Mouse (Mus musculus) kidney, adult 2 months (tissue): ENCODE measurements around the gene Hcls1. TPM values are rescaled to one million over a fixed set of nuclear protein-coding genes. Genes with fewer than 3 reads are reported as not detected.

Experiments
- DNase-seq: peaks from one replicate; pipeline ENCODE4 v3.0.0; 2021
- H3K27ac ChIP-seq: fragments of 200-500 bp; 2 replicates; pipeline ENCODE4 v1.5.1; 2012; ENCODE audit warnings: low read depth, low read length, control low read depth, inconsistent platforms; ENCODE audit not compliant: insufficient read depth
- H3K27me3 ChIP-seq: fragments of 200-500 bp; replicated peaks from 2 replicates; pipeline ENCODE4 v1.6.1; 2012; ENCODE audit warnings: mild to moderate bottlenecking, moderate library complexity, low read length, inconsistent platforms; ENCODE audit not compliant: control insufficient read depth, insufficient read depth
- H3K36me3 ChIP-seq: fragments of 200-500 bp; 2 replicates; pipeline ENCODE4 v1.6.1; 2012; ENCODE audit warnings: mild to moderate bottlenecking, moderate library complexity, low read length, inconsistent platforms; ENCODE audit not compliant: control insufficient read depth, insufficient read depth
- H3K4me1 ChIP-seq: fragments of 200-500 bp; 2 replicates; pipeline ENCODE4 v1.6.1; 2011; ENCODE audit warnings: low read length; ENCODE audit not compliant: control insufficient read depth, insufficient read depth
- H3K4me3 ChIP-seq: fragments of 200-500 bp; 2 replicates; pipeline ENCODE4 v1.5.1; 2011; ENCODE audit warnings: mild to moderate bottlenecking, low read depth, low read length, control low read depth; ENCODE audit not compliant: insufficient read depth
- CTCF ChIP-seq: fragments of 200-500 bp; conservative IDR thresholded peaks from 2 replicates; pipeline ENCODE4 v1.5.1; 2011; ENCODE audit warnings: low read depth, mild to moderate bottlenecking, control low read depth, low read length, moderate library complexity, mixed read lengths; ENCODE audit not compliant: insufficient read depth, insufficient read length
- POLR2A ChIP-seq: fragments of 200-500 bp; IDR thresholded peaks from one replicate; pipeline ENCODE4 v1.6.1; 2011; ENCODE audit warnings: low read depth, low read length, control low read depth
- WGBS: fragments of 180-500 bp; shearing (Covaris S2); methylation state at CpG from one replicate; pipeline ENCODE4 v1.1.7; 2018; 5-methylcytosine and 5-hydroxymethylcytosine counted together
- polyA plus RNA-seq: library from polyadenylated mRNA; depleted of rRNA; stranded (reverse); fragments of >200 nt; gene quantifications from 2 replicates; pipeline ENCODE4 v1.2.3, GENCODE M21; 2012

Gene Hcls1
- polyA plus RNA-seq, 1 experiment: 10.9 TPM

DNA sequence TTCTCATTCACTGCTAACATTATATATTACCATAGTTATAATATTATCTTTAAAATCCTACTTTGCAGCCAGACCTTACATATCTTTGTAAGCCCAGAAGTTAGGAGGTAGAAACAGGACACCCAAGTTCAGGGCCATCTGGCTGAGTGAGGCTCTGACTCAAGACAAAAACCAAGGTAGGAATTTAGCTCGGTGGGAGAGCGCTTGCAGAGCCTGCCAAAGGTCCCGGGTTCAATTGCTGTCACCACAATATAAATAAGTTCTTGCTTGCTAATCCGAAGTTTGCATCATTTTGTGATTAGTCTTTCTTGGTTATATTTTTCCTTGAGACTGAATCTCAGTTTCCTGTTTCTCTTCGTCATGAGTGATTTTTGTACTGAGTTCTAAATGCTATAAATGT, 31.6 kb upstream of the Hcls1 start:
- H3K27me3 ChIP-seq: no peaks in the 10 kb centered on the region
- no peak for DNase-seq
- peaks cover 14% of the 10 kb centered on the region for H3K36me3 ChIP-seq
- no peak for TF ChIP-seq CTCF
- no peak for TF ChIP-seq POLR2A
- 86% methylated on average over 5 of the region's 5 CpGs for whole genome bisulfite sequencing
- H3K4me3 ChIP-seq: no peak overlapping the region
- H3K4me1 ChIP-seq: no peaks in the 10 kb centered on the region
- H3K27ac ChIP-seq: no peak overlapping the region

GRCm38 (mm10) chr16:36911909-36912308, 22.9 kb upstream of the Hcls1 start:
- H3K4me3 ChIP-seq: no peak overlapping the region
- H3K27ac ChIP-seq: no peak overlapping the region
- TF ChIP-seq CTCF (no peak), POLR2A (no peak)
- no peaks in the 10 kb centered on the region for H3K27me3 ChIP-seq
- DNase-seq: no peak
- WGBS: 79% methylated on average over 10 of the region's 10 CpGs
- H3K36me3 ChIP-seq: peaks cover 6% of the 10 kb centered on the region
- peaks cover 3% of the 10 kb centered on the region; the same call in 1 of the 2 replicates for H3K4me1 ChIP-seq

GRCm38 (mm10) chr16:36912311-36912710, 22.5 kb upstream of the Hcls1 start:
- H3K36me3 ChIP-seq: peaks cover 6% of the 10 kb centered on the region

DNA sequence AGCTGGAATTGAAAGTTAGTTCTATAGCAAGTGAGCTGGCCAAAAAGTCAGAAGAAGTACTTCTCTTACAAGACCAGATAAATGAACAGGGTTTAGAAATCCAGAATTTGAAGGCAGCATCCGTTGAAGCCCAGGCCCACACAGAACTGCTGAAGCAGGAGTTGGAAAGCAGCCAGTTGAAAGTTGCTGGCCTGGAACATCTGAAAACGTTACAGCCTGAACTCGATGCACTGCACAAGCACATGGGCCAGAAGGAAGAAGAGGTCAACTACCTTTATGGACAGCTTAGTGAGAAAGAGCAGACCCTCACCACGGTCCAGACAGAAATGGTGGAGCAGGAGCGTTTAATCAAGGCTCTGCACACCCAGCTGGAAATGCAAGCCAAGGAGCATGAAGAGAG, 20.6 kb upstream of the Hcls1 start:
- Histone ChIP-seq H3K4me1 (peaks cover 3% of the 10 kb centered on the region; the same call in 1 of the 2 replicates), H3K27me3 (no peaks in the 10 kb centered on the region), H3K36me3 (peaks cover 6% of the 10 kb centered on the region), H3K27ac (no peak overlapping the region), H3K4me3 (no peak overlapping the region)
- TF ChIP-seq CTCF: no peak
- TF ChIP-seq POLR2A: no peak
- 30% methylated on average over 5 of the region's 5 CpGs for WGBS
- DNase-seq: peak; percentile 88

More at GRCm38 (mm10) chr16:36912311-36912710, 22.5 kb upstream of the Hcls1 start:
- TF ChIP-seq CTCF: no peak
- TF ChIP-seq POLR2A: no peak
- WGBS: 88% methylated on average over 13 of the region's 13 CpGs
- H3K4me1 ChIP-seq: peaks cover 3% of the 10 kb centered on the region; the same call in 1 of the 2 replicates
- DNase-seq: no peak
- no peak overlapping the region for H3K4me3 ChIP-seq
- no peak overlapping the region for H3K27ac ChIP-seq
- no peaks in the 10 kb centered on the region for H3K27me3 ChIP-seq

GRCm38 (mm10) chr16:36918505-36918904, 16.3 kb upstream of the Hcls1 start:
- H3K36me3 ChIP-seq: peaks cover 4% of the 10 kb centered on the region
- no peak overlapping the region for H3K27ac ChIP-seq
- H3K27me3 ChIP-seq: no peaks in the 10 kb centered on the region
- no peak for DNase-seq
- WGBS: 98% methylated on average over 10 of the region's 10 CpGs
- peaks cover 3% of the 10 kb centered on the region; the same call in 1 of the 2 replicates for H3K4me1 ChIP-seq
- H3K4me3 ChIP-seq: no peak overlapping the region
- no peak for TF ChIP-seq POLR2A
- no peak for TF ChIP-seq CTCF

DNA sequence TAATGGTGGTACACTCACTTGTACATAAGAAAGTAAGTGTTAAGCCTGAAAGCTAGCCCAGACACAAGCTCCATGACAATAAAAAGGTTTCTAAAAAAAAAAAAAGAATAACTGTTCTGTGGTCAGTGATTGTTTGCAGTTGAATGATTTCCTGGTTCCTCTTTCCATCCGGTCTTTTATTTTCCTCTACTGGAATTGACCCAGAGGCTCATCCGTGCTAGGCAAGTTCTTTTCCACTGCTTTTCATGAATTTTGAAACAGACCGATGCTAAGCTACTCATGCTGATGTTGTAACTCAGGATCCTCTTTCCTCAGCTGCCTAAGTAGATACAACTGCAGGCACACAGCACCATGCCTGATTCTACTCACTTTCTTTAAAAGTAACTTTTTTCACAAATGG, 14.4 kb upstream of the Hcls1 start:
- no peak for TF ChIP-seq POLR2A
- TF ChIP-seq CTCF: no peak
- WGBS: 59% methylated on average over 3 of the region's 3 CpGs
- no peak overlapping the region for H3K4me3 ChIP-seq
- peaks cover 4% of the 10 kb centered on the region for H3K36me3 ChIP-seq
- no peaks in the 10 kb centered on the region for H3K27me3 ChIP-seq
- no peak overlapping the region for H3K27ac ChIP-seq
- DNase-seq: no peak
- no peaks in the 10 kb centered on the region for H3K4me1 ChIP-seq

DNA sequence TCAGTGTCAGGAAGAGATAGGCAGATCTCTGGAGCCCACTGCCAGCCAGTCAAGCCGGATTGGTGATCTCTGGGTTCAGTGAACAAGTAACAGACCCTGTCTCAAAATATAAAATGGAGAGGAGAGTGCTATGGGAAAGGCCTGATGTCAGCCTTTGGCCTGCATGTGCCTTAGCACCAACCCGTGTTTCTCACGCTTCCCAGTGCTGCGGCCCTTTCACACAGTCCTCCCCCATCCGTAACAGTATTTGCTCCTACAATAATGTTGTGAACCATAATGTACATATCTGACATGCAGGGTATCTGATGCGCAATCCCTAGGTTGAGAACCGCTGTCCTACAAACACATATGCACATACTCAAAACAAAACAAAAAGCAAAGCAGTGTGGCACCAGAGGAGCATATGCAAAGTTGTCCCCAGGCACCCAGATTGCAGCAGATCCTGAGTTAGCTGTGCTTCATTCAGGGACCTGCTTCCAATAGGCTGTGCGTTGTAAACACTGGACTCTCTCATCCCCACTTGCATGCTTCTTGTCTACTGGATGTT, 13.6 kb upstream of the Hcls1 start:
- H3K36me3 ChIP-seq: peaks cover 2% of the 10 kb centered on the region
- TF ChIP-seq POLR2A: no peak
- no peak for TF ChIP-seq CTCF
- no peak overlapping the region for H3K27ac ChIP-seq
- WGBS: 93% methylated on average over 8 of the region's 8 CpGs
- DNase-seq: no peak
- H3K27me3 ChIP-seq: no peaks in the 10 kb centered on the region
- no peak overlapping the region for H3K4me3 ChIP-seq
- no peaks in the 10 kb centered on the region for H3K4me1 ChIP-seq

DNA sequence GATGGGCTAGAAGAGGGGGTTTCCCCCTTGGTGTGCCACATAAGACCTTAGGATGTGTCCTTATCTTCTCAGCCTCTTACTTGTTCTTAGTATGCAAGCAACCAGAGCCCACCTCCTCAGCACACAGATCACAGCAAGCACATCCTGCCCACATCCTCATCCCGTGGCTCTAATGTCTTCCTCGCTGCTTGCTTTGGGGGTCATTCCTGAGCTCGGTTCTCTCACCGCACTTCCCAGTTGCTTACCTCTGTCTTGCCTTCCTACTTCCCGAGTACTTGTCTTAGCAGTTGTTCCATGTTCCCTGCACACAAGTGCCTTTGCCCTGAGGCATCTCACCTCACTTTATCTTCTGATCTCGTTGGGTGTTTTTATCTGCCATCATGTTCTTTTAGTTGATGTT, 12.8 kb upstream of the Hcls1 start:
- WGBS: 86% methylated on average over 6 of the region's 6 CpGs
- peaks cover 2% of the 10 kb centered on the region for H3K36me3 ChIP-seq
- H3K4me3 ChIP-seq: no peak overlapping the region
- TF ChIP-seq POLR2A (no peak), CTCF (no peak)
- H3K27me3 ChIP-seq: no peaks in the 10 kb centered on the region
- H3K27ac ChIP-seq: no peak overlapping the region
- H3K4me1 ChIP-seq: no peaks in the 10 kb centered on the region
- no peak for DNase-seq
